17 mouse cellular contexts compared by ENCODE assay signal in the genomic region with DNA sequence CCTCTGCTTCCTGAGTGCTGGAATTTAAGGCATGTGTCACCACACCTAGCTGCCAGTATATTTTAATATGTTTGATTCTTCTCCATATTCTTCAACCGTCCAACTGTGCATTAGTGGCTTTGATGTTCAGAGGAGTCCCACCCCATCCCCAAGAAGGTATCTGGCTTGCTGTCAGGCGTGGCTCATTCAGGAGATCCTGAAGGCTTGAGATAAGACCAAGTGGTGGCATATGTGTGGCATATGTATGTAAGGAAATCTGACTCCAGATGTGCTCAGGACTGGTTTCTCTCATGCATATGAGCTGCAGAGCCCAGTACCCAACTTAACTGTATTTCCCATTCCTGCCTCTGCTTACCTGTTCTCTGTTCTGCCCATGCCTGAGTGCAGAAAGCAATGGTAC. TPM values are rescaled to one million over a fixed set of nuclear protein-coding genes. Genes with fewer than 3 reads are reported as not detected.
"Had no signal": no experiment of that assay in that cellular context is flagged by ENCODE, and none has a peak within 500 bp of the region (broad histone marks: within the 10 kb centered on the region; RNA-seq: fewer than 3 reads in every experiment).

No protein-coding gene starts in this region.

- H3K4me3 ChIP-seq: kidney, embryonic 15.5 days; limb, embryonic 13.5 days; megakaryocyte, embryonic 14.5 days; midbrain, embryonic 12.5 days; neural tube, embryonic 13.5 days had no signal

- H3K4me2 ChIP-seq: kidney, embryonic 15.5 days; limb, embryonic 13.5 days; midbrain, embryonic 12.5 days; neural tube, embryonic 13.5 days had no signal

- H3K36me3 ChIP-seq: kidney, embryonic 15.5 days; limb, embryonic 13.5 days; midbrain, embryonic 12.5 days; neural tube, embryonic 13.5 days had no signal

- DNase-seq: kidney, adult 2 months; kidney, postnatal 25 days; left cerebral cortex, postnatal 4 days; lung, adult 18-20 months; lung, postnatal 36 days; right cerebral cortex, adult 18-20 months; right cerebral cortex, postnatal 25 days had no signal

- H3K9me3 ChIP-seq: kidney, embryonic 15.5 days; limb, embryonic 13.5 days; megakaryocyte, embryonic 14.5 days; midbrain, embryonic 12.5 days; neural tube, embryonic 13.5 days had no signal

- H3K27ac ChIP-seq: kidney, embryonic 15.5 days; limb, embryonic 13.5 days; midbrain, embryonic 12.5 days; neural tube, embryonic 13.5 days; stomach, postnatal 0 days had no signal

- H3K27me3 ChIP-seq: kidney, embryonic 15.5 days; limb, embryonic 13.5 days; midbrain, embryonic 12.5 days; neural tube, embryonic 13.5 days had no signal

- H3K4me1 ChIP-seq: kidney, embryonic 15.5 days; limb, embryonic 13.5 days; megakaryocyte, embryonic 14.5 days; midbrain, embryonic 12.5 days; neural tube, embryonic 13.5 days had no signal

- H3K9ac ChIP-seq: kidney, embryonic 15.5 days; limb, embryonic 13.5 days; midbrain, embryonic 12.5 days; neural tube, embryonic 13.5 days had no signal

- ATAC-seq: intestine, embryonic 16.5 days; lung, postnatal 0 days; midbrain, embryonic 16.5 days had no signal

RNA-seq across cellular contexts. Expression of a gene that starts 34.2 kb away (rescaled TPM):
- polyA plus RNA-seq: intestine, embryonic 16.5 days; kidney, adult 2 months; kidney, embryonic 15.5 days; limb, embryonic 13.5 days; lung, postnatal 0 days; midbrain, embryonic 12.5 days; neural tube, embryonic 13.5 days; small intestine, adult 2 months; stomach, postnatal 0 days had no signal
